Mouse (Mus musculus): ENCODE measurements at regions not wholly inside any gene's neighbourhood (a gene's known extent, or its start where the extent isn't known, plus 50 kb on each side); places are given as distances from the start of the nearest gene placed in this dataset.

GRCm38 (mm10) chr2:28337561-28337960 lies 109.0 kb upstream of the Ppp1r26 start:
- TF ChIP-seq POLR2A (IDR thresholded peaks at IDR 0.05; ENCODE audit: low read depth, low read length) (no peak), CTCF (conservative IDR thresholded peaks at IDR 0.05; ENCODE audit: insufficient read depth, insufficient read length, low read depth, low read length) (no peak)
